Mouse (Mus musculus): ENCODE measurements around the gene Gm7075.
"Not testable (repeated sequence)": the region's sequence is repeated elsewhere in the genome, so short reads cannot be mapped to it uniquely, and the experiment has no call there.

Gm7075 gene

GRCm38 (mm10) chr10:63417061-63417460 is 4.5 kb downstream of the Gm7075 start:
- DNase-seq = no peak

- no peak for DNase-seq
These were observed 5.7 kb downstream of the Gm7075 start for GRCm38 (mm10) chr10:63415850-63416249.

DNA sequence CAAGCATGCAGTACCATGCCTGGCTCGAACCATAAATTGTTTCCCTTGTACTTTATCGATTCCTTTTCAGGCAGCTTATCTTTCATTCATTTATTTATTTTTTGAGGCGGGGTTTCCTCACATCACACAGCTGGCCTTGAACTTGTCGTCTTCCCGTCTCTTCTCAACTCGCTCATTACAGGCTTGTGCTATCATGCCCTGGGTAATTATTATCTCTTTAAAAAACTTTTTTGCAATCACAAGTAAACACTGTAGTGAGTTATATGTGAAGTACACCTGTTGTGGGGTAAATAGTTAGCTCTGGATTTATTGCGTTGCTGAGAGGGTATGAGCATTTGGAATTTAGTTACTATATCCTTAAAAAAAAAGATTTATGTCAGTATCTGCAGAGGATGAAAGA is 6.3 kb downstream of the Gm7075 start:
- no peak for DNase-seq

- no peak for DNase-seq
These were observed 8.8 kb downstream of the Gm7075 start for GRCm38 (mm10) chr10:63412756-63413155.

DNA sequence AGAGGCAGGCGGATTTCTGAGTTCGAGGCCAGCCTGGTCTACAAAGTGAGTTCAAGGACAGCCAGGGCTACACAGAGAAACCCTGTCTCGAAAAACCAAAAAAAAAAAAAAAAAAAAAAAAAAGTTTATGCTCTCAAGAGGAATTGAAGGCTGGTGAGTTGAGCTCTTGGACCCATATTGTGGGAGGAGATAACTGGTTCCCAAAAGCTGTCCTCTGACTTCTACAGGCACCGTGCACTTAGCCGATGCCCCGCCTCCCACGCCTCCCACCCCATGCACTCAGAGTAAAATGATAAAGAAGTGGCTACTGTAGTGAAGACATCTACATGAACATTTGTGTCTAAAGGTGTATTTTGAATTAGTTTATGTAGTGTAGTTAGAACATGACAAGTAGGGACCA is 9.9 kb downstream of the Gm7075 start:
- DNase-seq = not testable (repeated sequence)

GRCm38 (mm10) chr10:63410162-63410956 is 11.2 kb downstream of the Gm7075 start:
- no peak for DNase-seq

DNA sequence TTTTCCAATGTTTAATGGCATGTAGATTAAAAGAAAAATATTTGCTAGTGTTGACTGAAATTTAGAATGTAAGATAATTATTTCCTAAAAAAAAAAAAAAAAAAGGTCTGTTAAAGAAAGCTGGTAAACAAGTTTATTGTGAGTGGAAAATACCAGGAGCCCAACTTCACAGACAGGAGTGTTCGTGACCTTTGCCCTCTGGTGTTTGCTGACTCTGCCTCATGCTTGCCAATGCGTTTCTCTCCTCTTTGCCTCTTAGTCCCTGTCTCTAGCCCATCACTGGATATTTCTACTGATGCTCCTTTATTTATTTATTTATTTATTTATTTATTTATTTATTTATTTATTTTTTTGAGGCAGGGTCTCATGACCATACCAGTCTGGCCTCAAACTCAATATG is 18.0 kb downstream of the Gm7075 start:
- peak; percentile 72 for DNase-seq

GRCm38 (mm10) chr10:63402731-63403504 is 18.7 kb downstream of the Gm7075 start:
- peak; percentile 43 for DNase-seq

DNA sequence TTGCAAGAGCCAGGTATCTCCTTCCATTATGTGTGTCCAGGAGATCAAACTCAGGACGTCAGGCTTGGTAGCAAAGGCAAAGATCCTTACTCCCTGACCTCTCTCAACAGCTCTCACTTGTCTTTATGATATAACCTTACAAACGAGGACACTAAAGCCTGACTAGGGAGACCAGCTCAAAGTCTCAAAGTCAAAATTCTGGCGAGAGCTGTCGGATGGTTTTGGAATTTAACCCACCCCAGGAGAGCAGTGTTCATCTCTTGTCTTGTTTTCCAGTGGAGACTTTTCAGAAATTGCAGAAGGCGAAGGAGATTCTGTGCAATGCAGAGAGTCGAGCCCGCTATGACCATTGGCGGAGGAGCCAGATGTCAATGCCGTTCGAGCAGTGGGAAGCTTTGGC is 24.6 kb downstream of the Gm7075 start:
- no peak for DNase-seq

DNA sequence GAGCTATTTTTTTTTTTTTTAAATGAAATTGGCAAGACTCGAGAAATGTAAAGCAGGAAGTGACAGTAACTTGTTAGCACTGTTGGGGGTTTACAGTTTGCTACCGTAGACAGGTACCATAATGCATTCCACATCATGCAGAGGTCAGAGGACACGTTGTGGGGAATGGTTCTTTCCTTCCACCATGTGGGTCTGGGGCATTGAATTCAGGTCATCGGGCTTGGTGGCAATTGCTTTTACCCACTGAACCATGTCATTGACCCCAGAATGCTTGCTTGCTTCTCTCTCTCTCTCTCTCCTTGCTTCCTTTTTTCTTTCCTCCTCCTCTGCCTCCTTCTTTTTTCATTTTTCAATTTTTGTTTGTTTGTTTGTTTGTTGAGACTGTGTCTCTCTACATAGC is 32.6 kb downstream of the Gm7075 start:
- DNase-seq = no peak

GRCm38 (mm10) chr10:63386991-63387390 is 34.6 kb downstream of the Gm7075 start:
- no peak for DNase-seq

- DNase-seq = peak; percentile 91
These were observed 35.1 kb downstream of the Gm7075 start for GRCm38 (mm10) chr10:63386444-63386843.

DNA sequence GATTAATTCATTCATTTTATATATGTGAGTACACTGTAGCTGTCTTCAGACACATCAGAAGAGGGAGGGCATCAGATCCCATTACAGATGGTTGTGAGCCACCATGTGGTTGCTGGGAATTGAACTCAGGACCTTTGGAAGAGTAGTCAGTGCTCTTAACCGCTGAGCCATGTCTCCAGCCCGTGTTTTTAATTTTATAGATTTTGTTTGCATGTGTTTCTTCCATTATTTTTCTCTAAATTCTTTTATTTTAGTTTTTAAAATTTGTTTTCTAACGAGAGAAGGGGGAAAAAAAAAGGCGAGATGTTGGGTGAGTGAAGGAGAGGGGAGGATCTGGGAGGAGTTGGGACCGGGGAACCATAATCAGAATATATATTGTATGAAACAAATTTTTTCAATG is 35.7 kb downstream of the Gm7075 start:
- not testable (repeated sequence) for DNase-seq

DNA sequence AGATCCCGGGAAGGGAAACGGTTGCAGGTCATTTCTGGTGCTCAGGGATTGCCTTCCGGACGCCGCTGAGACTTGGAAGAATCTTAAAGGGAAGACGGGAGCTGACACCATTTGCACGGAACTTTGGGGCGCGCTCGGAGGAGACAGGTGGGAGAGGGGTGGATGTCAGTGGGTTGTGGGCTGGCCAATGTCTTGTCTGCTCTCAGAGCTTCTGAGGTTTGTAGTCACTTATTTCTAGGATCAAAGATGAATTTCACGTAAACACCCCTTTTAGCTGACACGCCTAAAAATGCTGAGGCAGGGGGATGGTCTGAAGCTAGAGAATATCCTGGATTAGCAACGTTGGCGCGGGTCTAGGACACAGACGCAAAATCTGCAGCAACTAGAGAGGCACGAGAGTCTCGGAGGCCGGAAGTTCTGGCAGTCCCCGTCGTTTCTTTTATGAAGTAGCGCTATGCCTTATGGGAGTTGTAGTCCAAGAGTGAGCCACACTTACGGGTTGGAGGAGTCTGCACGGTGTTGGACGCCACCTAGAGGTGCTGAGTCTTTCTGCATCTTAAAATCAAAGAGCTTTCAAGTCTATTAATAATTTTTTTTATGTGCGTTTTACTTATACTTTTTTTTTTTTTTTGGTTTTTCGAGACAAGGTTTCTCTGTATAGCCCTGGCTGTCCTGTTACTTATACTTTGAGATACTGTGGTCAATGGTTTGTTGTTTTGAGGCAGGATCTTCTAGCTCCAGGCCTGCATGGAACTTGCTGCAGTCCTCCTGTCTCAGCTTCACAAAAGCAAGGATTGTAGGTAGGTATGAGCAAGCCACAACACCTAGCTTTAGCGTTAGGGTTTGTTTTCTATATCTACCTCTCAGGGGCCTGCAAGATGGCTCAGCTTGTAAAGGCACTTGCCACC is 39.0 kb downstream of the Gm7075 start, which contains the start of gene Dnajc12:
Gene Dnajc12, plus strand, starts transcription at position 72 of the 908 bp plus-strand sequence.
- peak; percentile 92 for DNase-seq

GRCm38 (mm10) chr10:63381498-63382280 is 39.9 kb downstream of the Gm7075 start, which contains the start of gene Sirt1:
Gene Sirt1 (minus strand): TSS chr10:63381704.
- DNase-seq = no peak

DNA sequence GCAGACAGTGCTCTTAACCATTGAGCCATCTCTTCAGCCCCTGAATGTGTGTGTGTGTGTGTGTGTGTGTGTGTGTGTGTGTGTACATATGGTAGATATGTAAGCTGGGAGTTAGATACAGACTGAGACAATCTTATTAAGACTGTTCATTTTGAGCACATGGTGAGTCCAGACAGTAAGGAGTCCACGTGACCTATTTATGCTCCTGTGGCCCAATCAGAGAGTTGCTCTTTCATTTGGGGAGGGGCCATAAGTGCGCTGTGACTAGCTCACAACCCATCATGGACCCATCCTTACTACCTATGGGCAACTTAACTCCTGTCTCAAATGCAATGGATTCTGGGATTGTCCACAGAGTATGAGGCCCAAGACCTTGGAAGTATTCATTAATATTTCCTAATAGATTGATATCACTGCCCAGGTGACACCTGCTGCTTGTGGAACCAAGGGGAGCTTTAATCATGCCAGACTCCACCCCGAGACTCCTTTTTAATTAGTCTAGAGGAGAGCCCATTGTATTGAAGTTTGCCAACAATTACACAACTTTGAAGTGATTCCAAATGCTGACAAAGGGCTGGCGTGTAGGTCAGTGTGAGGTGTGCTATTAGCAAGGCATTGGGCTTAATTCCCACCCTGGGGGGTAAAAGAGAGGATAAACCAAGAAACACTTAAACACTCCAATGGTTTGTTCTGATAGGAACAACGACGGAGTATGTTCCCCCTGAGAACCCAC is 42.5 kb downstream of the Gm7075 start:
- no peak for DNase-seq

DNA sequence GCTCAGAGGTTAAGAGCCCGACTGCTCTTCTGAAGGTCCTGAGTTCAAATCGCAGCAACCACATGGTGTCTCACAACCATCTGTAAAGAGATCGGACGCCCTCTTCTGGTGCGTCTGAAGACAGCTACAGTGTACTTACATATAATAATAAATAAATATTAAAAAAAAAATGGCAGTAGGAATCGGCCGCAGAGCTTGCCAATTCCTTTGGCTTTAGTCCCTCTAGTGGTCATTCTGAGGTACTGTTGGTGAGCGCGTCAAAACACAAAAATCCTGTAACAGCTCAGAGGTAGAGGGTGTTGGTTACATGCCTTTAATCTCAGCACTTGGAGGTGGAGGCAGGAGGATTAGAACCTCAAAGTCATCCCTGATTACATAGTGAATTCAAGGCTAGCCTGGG is 44.1 kb downstream of the Gm7075 start:
- DNase-seq = peak; percentile 56

DNA sequence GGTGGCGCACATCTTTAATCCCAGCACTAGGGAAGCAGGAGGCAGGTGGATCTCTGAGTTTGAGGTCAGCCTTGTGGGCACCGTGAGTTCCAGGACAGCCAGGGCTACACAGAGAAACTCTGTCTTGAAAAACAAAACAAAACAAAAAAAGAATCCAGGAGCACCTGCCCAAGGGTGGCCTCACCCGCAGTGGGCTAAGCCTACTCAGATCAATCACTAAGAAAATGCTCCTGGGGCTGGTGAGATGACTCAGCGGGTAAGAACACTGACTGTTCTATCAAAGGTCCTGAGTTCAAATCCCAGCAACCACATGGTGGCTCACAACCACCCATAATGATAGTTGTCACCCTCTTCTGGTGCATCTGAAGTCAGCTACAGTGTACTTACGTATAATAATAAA is 45.3 kb downstream of the Gm7075 start:
- DNase-seq = no peak

Measured in kidney, postnatal 14 days (tissue).